Mouse (Mus musculus) embryo, embryonic 10 days (tissue): ENCODE results near the gene Unc5b.

ENCODE experiments used
- DNase-seq: peaks from one replicate; pipeline ENCODE4 v3.0.0-alpha.2; 2015; ENCODE audit warnings: low spot score

Unc5b gene

DNA sequence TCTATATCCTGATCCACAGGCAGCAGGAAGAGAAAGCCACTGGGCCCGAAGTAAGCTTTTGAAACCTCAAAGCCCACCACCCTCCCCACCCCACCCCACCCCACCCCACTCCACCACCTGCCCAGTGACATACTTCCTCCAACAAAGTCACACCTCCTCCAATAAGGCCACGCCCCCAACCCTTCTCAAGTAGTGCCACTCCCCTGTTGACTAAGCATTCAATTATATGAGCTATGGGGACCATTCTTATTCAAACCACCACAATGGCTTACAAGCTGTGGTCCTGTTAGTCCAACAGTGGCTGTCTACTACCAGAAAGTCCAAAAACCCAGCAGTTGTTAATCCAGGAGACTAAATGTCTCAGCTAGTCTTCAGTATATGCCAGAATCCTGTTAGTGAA, 112.9 kb downstream of the Unc5b start:
- no peak for DNase-seq

DNA sequence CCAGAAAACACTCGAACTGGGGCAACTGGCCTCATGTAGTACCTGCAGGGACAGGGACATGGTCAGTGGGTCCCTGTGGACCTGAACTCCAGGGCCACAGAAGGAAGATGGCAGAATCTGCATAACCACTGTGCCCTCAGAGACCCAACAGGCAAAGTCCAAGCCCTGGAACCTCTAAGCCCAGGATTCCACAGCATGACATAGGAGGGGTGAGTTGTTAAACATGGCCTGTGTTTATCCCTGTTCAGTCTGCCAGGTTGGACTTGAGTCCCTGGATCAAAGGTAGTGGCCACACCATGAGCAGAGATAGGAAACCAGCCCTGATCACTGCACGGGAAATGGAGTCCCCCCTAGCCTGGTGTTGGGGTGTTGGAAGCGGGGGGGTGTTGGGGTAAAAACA, 114.9 kb downstream of the Unc5b start:
- DNase-seq: no peak
